21 mouse cellular contexts compared by ENCODE assay signal in the genomic region with DNA sequence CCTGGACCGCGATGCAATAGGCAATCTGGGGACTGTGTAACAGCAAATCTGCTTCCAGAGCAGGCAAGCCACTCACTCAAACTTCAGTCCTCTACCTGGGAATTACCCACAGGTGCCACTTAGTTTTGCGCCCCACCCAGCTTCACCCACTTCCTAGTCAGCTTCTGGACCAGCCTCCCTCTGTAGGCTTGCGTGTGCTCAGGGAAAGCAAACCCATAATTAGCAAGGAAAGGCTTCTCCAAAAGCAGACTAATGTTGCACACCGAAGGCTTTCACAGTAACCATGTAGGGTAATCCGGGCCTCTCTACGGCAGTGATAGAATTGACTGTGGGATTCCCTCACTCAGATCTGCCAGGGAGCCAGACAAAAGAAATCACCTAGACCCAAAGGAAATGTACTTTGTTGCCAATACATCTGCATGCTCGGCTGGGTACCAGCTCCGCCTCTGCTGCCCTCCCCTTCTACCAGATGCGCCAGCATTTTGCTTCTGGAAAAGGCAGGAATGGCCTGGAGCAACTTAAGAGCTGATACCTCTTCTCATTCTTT. TPM values are rescaled to one million over a fixed set of nuclear protein-coding genes. Genes with fewer than 3 reads are reported as not detected.
A peak's percentile ranks its signal among the peaks of the same experiment; 100 is the strongest.
DNase-seq lines count a peak whose midpoint lies in the region; ATAC-seq lines count a peak whose summit lies in the region.
"Had no signal": no experiment of that assay in that cellular context is flagged by ENCODE, and none has a peak within 500 bp of the region (broad histone marks: within the 10 kb centered on the region; RNA-seq: fewer than 3 reads in every experiment).

No protein-coding gene starts in this region.

- 61% methylated on average over 10 of the region's 10 CpGs for WGBS in forebrain, embryonic 11.5 days
- WGBS in forebrain, embryonic 14.5 days, result 38% methylated on average over 10 of the region's 10 CpGs
- WGBS in hindbrain, embryonic 14.5 days, result 45% methylated on average over 10 of the region's 10 CpGs
- WGBS in hindbrain, embryonic 11.5 days, result 52% methylated on average over 10 of the region's 10 CpGs
- WGBS in neural tube, embryonic 15.5 days, result 46% methylated on average over 10 of the region's 10 CpGs

- no peaks in the 10 kb centered on the region for H3K36me3 ChIP-seq in forebrain, embryonic 11.5 days (ENCODE audit: control insufficient read depth, insufficient read depth, low read length)
- H3K36me3 ChIP-seq in forebrain, embryonic 14.5 days (ENCODE audit: control insufficient read depth, insufficient read depth, low read length), result no peaks in the 10 kb centered on the region
- no peaks in the 10 kb centered on the region for H3K36me3 ChIP-seq in hindbrain, embryonic 14.5 days (replicated peaks; ENCODE audit: control insufficient read depth, insufficient read depth)
- no peaks in the 10 kb centered on the region for H3K36me3 ChIP-seq in hindbrain, embryonic 11.5 days (ENCODE audit: control insufficient read depth, insufficient read depth, low read length)
- H3K36me3 ChIP-seq in neural tube, embryonic 15.5 days, result no peaks in the 10 kb centered on the region
- H3K36me3 ChIP-seq: embryonic facial prominence, embryonic 15.5 days; forebrain, embryonic 10.5 days; heart, embryonic 10.5 days; hindbrain, embryonic 15.5 days had no signal

- peak; percentile 46 for DNase-seq in forebrain, embryonic 11.5 days (ENCODE audit: low spot score)
- no peak for DNase-seq in forebrain, embryonic 14.5 days (ENCODE audit: low spot score)
- DNase-seq in hindbrain, embryonic 14.5 days (ENCODE audit: low spot score), result no peak
- no peak for DNase-seq in hindbrain, embryonic 11.5 days (ENCODE audit: low spot score)
- no peak for DNase-seq in neural tube, embryonic 10.5 days (ENCODE audit: extremely low spot score, low spot score)
- DNase-seq: adrenal gland, postnatal 10 days; cerebellum, adult 18-20 months; gastrocnemius, postnatal 10 days; heart, adult 18-20 months; heart, postnatal 10 days; heart, postnatal 4 days had no signal

- H3K27ac ChIP-seq in forebrain, embryonic 11.5 days (ENCODE audit: low read depth, low read length), result no peak overlapping the region
- H3K27ac ChIP-seq in forebrain, embryonic 14.5 days (ENCODE audit: low read depth, low read length), result no peak overlapping the region
- H3K27ac ChIP-seq in hindbrain, embryonic 14.5 days, result 0 out of 2 replicates have a peak overlapping the region, but pooled peaks have one; percentile 20
- H3K27ac ChIP-seq in hindbrain, embryonic 11.5 days (ENCODE audit: low read depth, low read length), result no peak overlapping the region
- H3K27ac ChIP-seq in neural tube, embryonic 15.5 days (replicated peaks), result 0 out of 2 replicates have a peak overlapping the region, but pooled peaks have one; percentile 18
- H3K27ac ChIP-seq: embryonic facial prominence, embryonic 15.5 days; heart, embryonic 10.5 days; hindbrain, embryonic 15.5 days had no signal

- no peaks in the 10 kb centered on the region for H3K27me3 ChIP-seq in forebrain, embryonic 11.5 days (ENCODE audit: control insufficient read depth, insufficient read depth, low read length)
- no peaks in the 10 kb centered on the region for H3K27me3 ChIP-seq in forebrain, embryonic 14.5 days (replicated peaks; ENCODE audit: control insufficient read depth, insufficient read depth, low read length)
- H3K27me3 ChIP-seq in hindbrain, embryonic 14.5 days (ENCODE audit: control insufficient read depth, insufficient read depth, low read length), result no peaks in the 10 kb centered on the region
- H3K27me3 ChIP-seq in hindbrain, embryonic 11.5 days (ENCODE audit: control insufficient read depth, insufficient read depth, low read length), result no peaks in the 10 kb centered on the region
- H3K27me3 ChIP-seq in neural tube, embryonic 15.5 days (replicated peaks), result no peaks in the 10 kb centered on the region
- H3K27me3 ChIP-seq: hindbrain, embryonic 15.5 days had no signal

- H3K9me3 ChIP-seq in forebrain, embryonic 11.5 days (ENCODE audit: control insufficient read depth, low read length), result no peaks in the 10 kb centered on the region
- H3K9me3 ChIP-seq in forebrain, embryonic 14.5 days (replicated peaks; ENCODE audit: control insufficient read depth, low read length), result no peaks in the 10 kb centered on the region
- no peaks in the 10 kb centered on the region for H3K9me3 ChIP-seq in hindbrain, embryonic 14.5 days (ENCODE audit: control insufficient read depth, low read length)
- no peaks in the 10 kb centered on the region for H3K9me3 ChIP-seq in hindbrain, embryonic 11.5 days (ENCODE audit: control insufficient read depth, low read length)
- no peaks in the 10 kb centered on the region for H3K9me3 ChIP-seq in neural tube, embryonic 15.5 days (replicated peaks)
- H3K9me3 ChIP-seq: embryonic facial prominence, embryonic 15.5 days; forebrain, embryonic 10.5 days; heart, embryonic 10.5 days; hindbrain, embryonic 15.5 days had no signal

- ATAC-seq in forebrain, embryonic 11.5 days (replicated peaks; ENCODE audit: low FRiP score), result no peak
- no peak for ATAC-seq in forebrain, embryonic 14.5 days
- ATAC-seq in hindbrain, embryonic 14.5 days (ENCODE audit: low FRiP score), result no peak
- no peak for ATAC-seq in hindbrain, embryonic 11.5 days (ENCODE audit: low FRiP score)
- ATAC-seq in neural tube, embryonic 15.5 days (ENCODE audit: low FRiP score), result no peak
- no peak for ATAC-seq in megakaryocyte-erythroid progenitor cell, adult 5-6 weeks (replicated peaks; ENCODE audit: low FRiP score, low TSS enrichment, poor library complexity, severe bottlenecking)
- ATAC-seq: inflammation-experienced regulatory T-cells, adult 6 months had no signal

- H3K4me2 ChIP-seq in forebrain, embryonic 11.5 days (ENCODE audit: low read depth, low read length, severe bottlenecking), result no peak overlapping the region
- H3K4me2 ChIP-seq in forebrain, embryonic 14.5 days (ENCODE audit: low read length), result no peak overlapping the region
- H3K4me2 ChIP-seq in hindbrain, embryonic 14.5 days (replicated peaks), result no peak overlapping the region
- no peak overlapping the region for H3K4me2 ChIP-seq in hindbrain, embryonic 11.5 days (replicated peaks; ENCODE audit: low read depth, low read length)
- no peak overlapping the region for H3K4me2 ChIP-seq in neural tube, embryonic 15.5 days
- H3K4me2 ChIP-seq: embryonic facial prominence, embryonic 15.5 days; hindbrain, embryonic 15.5 days had no signal

- H3K9ac ChIP-seq in forebrain, embryonic 11.5 days (ENCODE audit: low read length), result no peak overlapping the region
- H3K9ac ChIP-seq in forebrain, embryonic 14.5 days (ENCODE audit: low read length), result no peak overlapping the region
- no peak overlapping the region for H3K9ac ChIP-seq in hindbrain, embryonic 14.5 days
- H3K9ac ChIP-seq in hindbrain, embryonic 11.5 days (ENCODE audit: low read depth, low read length), result no peak overlapping the region
- H3K9ac ChIP-seq in neural tube, embryonic 15.5 days (replicated peaks), result no peak overlapping the region
- H3K9ac ChIP-seq: embryonic facial prominence, embryonic 15.5 days; hindbrain, embryonic 15.5 days had no signal

- H3K4me3 ChIP-seq in forebrain, embryonic 11.5 days (ENCODE audit: low read depth, low read length), result no peak overlapping the region
- H3K4me3 ChIP-seq in forebrain, embryonic 14.5 days (ENCODE audit: low read depth, low read length), result no peak overlapping the region
- H3K4me3 ChIP-seq in hindbrain, embryonic 14.5 days (replicated peaks; ENCODE audit: low read length), result no peak overlapping the region
- no peak overlapping the region for H3K4me3 ChIP-seq in hindbrain, embryonic 11.5 days (ENCODE audit: low read depth, low read length)
- H3K4me3 ChIP-seq in neural tube, embryonic 15.5 days (replicated peaks), result no peak overlapping the region
- H3K4me3 ChIP-seq: embryonic facial prominence, embryonic 15.5 days; erythroblast, embryonic 14.5 days; forebrain, embryonic 10.5 days; heart, embryonic 10.5 days; hindbrain, embryonic 15.5 days had no signal

- H3K4me1 ChIP-seq in forebrain, embryonic 11.5 days (replicated peaks; ENCODE audit: control insufficient read depth, insufficient read depth, low read length), result no peaks in the 10 kb centered on the region; the same call in 1 of the 2 replicates
- H3K4me1 ChIP-seq in forebrain, embryonic 14.5 days (ENCODE audit: control insufficient read depth, insufficient read depth, low read length), result peaks cover 2% of the 10 kb centered on the region; the same call in 1 of the 2 replicates
- H3K4me1 ChIP-seq in hindbrain, embryonic 14.5 days (replicated peaks; ENCODE audit: control insufficient read depth, insufficient read depth, low read length), result peaks cover 3% of the 10 kb centered on the region
- H3K4me1 ChIP-seq in hindbrain, embryonic 11.5 days (replicated peaks; ENCODE audit: control insufficient read depth, insufficient read depth, low read length), result no peaks in the 10 kb centered on the region
- H3K4me1 ChIP-seq in neural tube, embryonic 15.5 days, result peaks cover 6% of the 10 kb centered on the region
- H3K4me1 ChIP-seq: embryonic facial prominence, embryonic 15.5 days; heart, embryonic 10.5 days had no signal

RNA-seq across cellular contexts. Expression of a gene that starts 22.6 kb away (rescaled TPM):
- 0.16 and 0.67 TPM in 2 replicates for polyA plus RNA-seq in forebrain, embryonic 11.5 days (2014; fragmentation: Nextera tagmentation; extraction: Ambion mirVana)
- 2.7 and 3.9 TPM in 2 replicates for polyA plus RNA-seq in forebrain, embryonic 14.5 days (2014; fragmentation: Nextera tagmentation; extraction: Ambion mirVana)
- 7.8 and 13.2 TPM in 2 replicates for polyA plus RNA-seq in hindbrain, embryonic 14.5 days (2014; fragmentation: Nextera tagmentation; extraction: Ambion mirVana)
- polyA plus RNA-seq in hindbrain, embryonic 11.5 days (2014; fragmentation: Nextera tagmentation; extraction: Ambion mirVana), result 0.14 TPM in 1 of 2 replicates, not detected in the other
- polyA plus RNA-seq in neural tube, embryonic 15.5 days (2015; fragmentation: Nextera tagmentation; extraction: Ambion mirVana), result 12.4 and 15.0 TPM in 2 replicates
- total RNA-seq in megakaryocyte-erythroid progenitor cell, adult 5-6 weeks (2014; fragmentation: Nextera tagmentation), result not detected in 2 replicates
- total RNA-seq in megakaryocyte-erythroid progenitor cell, adult 5-6 weeks (2017), result 0.38 TPM in 1 of 2 replicates, not detected in the other
- total RNA-seq: heart, postnatal 10 days; MEL had no signal
- polyA plus RNA-seq: C2C12; erythroblast, embryonic 14.5 days had no signal

Comparison
In these comparisons a context has a peak if more than half of its experiments do, and no peak if none do; other contexts are left out.
1. H3K27ac ChIP-seq: peak in hindbrain, embryonic 14.5 days (single experiment) and neural tube, embryonic 15.5 days (single experiment); none in forebrain, embryonic 11.5 days (single experiment), forebrain, embryonic 14.5 days (single experiment) and hindbrain, embryonic 11.5 days (single experiment).